Mouse (Mus musculus) lung, embryonic 15.5 days (tissue): ENCODE measurements around the gene Cntnap1. TPM values are rescaled to one million over a fixed set of nuclear protein-coding genes. Genes with fewer than 3 reads are reported as not detected.

Source experiments
- ATAC-seq: fragments of 200-750 bp; cut with Nextera tagmentation; 2 replicates; pipeline ENCODE4 v1.8.0; 2017; ENCODE audit warnings: moderate number of reproducible peaks, borderline replicate concordance; ENCODE audit not compliant: low FRiP score, low TSS enrichment; ENCODE audit errors: extremely low read depth
- H3K27ac ChIP-seq: fragments of 300-500 bp; sonication (generic); 2 replicates; pipeline ENCODE4 v1.5.1; 2015; ENCODE audit warnings: moderate library complexity, mild to moderate bottlenecking, inconsistent platforms
- H3K27me3 ChIP-seq: fragments of 300-500 bp; sonication (generic); 2 replicates; pipeline ENCODE4 v1.6.1; 2015; ENCODE audit warnings: inconsistent platforms
- H3K36me3 ChIP-seq: fragments of 300-500 bp; sonication (generic); 2 replicates; pipeline ENCODE4 v1.6.1; 2015; ENCODE audit warnings: inconsistent platforms
- H3K4me1 ChIP-seq: fragments of 300-500 bp; sonication (generic); 2 replicates; pipeline ENCODE4 v1.6.1; 2015; ENCODE audit warnings: inconsistent platforms
- H3K4me2 ChIP-seq: fragments of 300-500 bp; sonication (generic); 2 replicates; pipeline ENCODE4 v1.6.1; 2015; ENCODE audit warnings: inconsistent platforms, mild to moderate bottlenecking, moderate library complexity
- H3K4me3 ChIP-seq: fragments of 300-500 bp; sonication (generic); 2 replicates; pipeline ENCODE4 v1.5.1; 2015; ENCODE audit warnings: mild to moderate bottlenecking, inconsistent platforms
- H3K9ac ChIP-seq: fragments of 300-500 bp; sonication (generic); 2 replicates; pipeline ENCODE4 v1.6.1; 2015; ENCODE audit warnings: inconsistent platforms
- H3K9me3 ChIP-seq: fragments of 300-500 bp; sonication (generic); 2 replicates; pipeline ENCODE4 v1.6.1; 2016; ENCODE audit warnings: inconsistent platforms
- WGBS: fragments of 180-500 bp; shearing (Covaris S2); methylation state at CpG from one replicate; pipeline ENCODE4 v1.1.7; 2015; 5-methylcytosine and 5-hydroxymethylcytosine counted together
- microRNA-seq: library from miRNA; unstranded; fragments of <30 nt; microRNA quantifications from one replicate; pipeline ENCODE4, GENCODE M21; 2016
- polyA plus RNA-seq: library from polyadenylated mRNA; unstranded; fragments of >200 nt; fragmentation: Nextera tagmentation; extraction: Ambion mirVana; gene quantifications from 2 replicates; pipeline ENCODE4 v1.2.1, GENCODE M21; 2015

Gene Cntnap1
- polyA plus RNA-seq, 1 experiment from 2014 or later: 1.4 TPM

- Histone ChIP-seq H3K27me3 (no peaks in the 10 kb centered on the region), H3K27ac (peak overlapping the region; percentile 98), H3K4me3 (peak overlapping the region; percentile 33), H3K9me3 (no peaks in the 10 kb centered on the region), H3K36me3 (no peaks in the 10 kb centered on the region), H3K4me1 (peaks cover 32% of the 10 kb centered on the region), H3K9ac (peak overlapping the region; percentile 17), H3K4me2 (peak overlapping the region; percentile 57)
- ATAC-seq: peak; percentile 66
- 4% methylated on average over 18 of the region's 18 CpGs for WGBS
These were observed 60.9 kb downstream of the Cntnap1 start for GRCm38 (mm10) chr11:101230991-101231871.

DNA sequence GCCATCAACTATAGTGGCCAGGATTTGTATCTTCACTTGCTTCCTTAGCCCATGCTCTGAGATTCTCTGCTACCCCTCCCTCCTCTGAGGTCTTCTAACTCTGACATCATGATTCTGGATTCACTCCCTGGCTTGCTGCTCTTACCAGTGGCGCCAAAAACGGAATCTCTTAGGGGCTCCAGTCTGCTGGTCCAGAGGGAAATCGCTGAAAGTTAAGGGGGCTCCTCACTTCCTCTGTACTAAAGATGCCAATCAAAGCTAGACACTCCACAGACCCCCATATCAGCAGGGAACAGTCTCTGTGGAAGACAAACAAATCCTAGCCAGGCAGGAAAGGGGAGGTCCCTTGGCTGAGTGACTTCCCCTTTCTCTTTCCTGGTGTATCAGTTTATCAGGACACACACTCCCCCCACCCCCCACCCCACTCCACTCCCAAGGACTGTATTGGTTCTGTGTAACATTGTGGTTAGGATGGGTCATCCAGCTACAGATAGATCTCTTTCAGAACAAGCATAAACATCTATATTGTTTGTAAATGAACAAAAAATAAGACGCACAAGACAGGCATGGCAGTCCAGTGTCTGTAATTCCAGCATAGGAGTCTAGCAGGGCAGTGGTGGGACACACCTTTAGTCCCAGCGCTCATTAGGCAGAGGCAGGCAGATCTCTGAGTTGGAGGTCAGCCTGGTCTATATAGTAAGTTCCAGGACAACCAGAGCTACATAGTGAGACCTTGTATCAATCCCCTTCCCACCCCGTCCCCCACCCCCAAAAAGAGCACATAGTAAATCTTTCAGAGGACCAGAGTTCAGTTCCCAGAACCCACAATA lies 61.9 kb downstream of the Cntnap1 start:
- H3K27me3 ChIP-seq: no peaks in the 10 kb centered on the region
- WGBS: 42% methylated on average over 6 of the region's 6 CpGs
- peak; percentile 66 for ATAC-seq
- peak overlapping the region; percentile 98 for H3K27ac ChIP-seq
- H3K9ac ChIP-seq: peak overlapping the region; percentile 17; the same call in 1 of the 2 replicates
- H3K9me3 ChIP-seq: no peaks in the 10 kb centered on the region
- H3K4me2 ChIP-seq: peak overlapping the region; percentile 57
- H3K4me3 ChIP-seq: peak overlapping the region; percentile 33
- no peaks in the 10 kb centered on the region for H3K36me3 ChIP-seq
- peaks cover 32% of the 10 kb centered on the region for H3K4me1 ChIP-seq

DNA sequence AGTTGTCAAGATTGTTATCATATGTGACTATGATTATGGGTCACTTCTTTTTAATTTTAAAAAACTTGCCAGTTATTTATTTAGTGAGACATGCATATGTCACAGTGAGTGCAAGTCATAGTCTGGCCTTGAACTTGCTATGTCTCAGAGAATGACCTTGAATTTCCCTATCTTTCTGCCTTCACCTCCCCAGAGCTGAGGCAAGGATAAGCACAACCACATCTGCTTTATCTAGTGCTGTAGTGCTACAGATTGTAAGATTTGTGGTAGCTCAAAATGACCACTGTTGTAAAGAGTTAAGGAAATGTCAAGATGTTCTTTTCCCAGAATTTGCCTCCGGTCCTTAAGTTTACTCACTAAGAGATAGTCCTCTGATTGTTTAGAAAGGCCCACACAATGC lies 62.9 kb downstream of the Cntnap1 start:
- Histone ChIP-seq H3K9me3 (no peaks in the 10 kb centered on the region), H3K4me3 (no peak overlapping the region), H3K27ac (no peak overlapping the region), H3K36me3 (no peaks in the 10 kb centered on the region), H3K9ac (no peak overlapping the region), H3K4me2 (no peak overlapping the region), H3K4me1 (peaks cover 39% of the 10 kb centered on the region), H3K27me3 (no peaks in the 10 kb centered on the region)
- 53% methylated on average over 1 of the region's 1 CpGs for WGBS
- no peak for ATAC-seq

DNA sequence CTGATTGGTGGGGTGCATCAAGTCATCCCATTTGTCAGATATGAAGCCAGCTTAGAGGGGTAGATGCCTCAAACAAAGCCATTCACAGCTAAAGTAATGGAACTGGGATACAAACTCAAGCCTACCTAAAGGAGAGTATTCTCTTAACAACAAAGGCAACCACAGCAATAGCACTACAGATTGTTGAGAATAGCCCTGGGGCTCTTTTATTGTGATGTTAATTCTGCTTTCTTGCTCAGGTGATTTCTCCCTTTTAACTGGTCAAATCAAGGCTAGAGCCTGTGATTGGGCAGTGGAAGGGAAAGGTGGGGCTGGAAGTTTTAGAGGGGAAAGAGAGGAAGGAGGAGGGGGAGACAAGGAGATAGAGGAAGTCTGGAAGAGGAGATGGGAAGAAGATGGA lies 63.8 kb downstream of the Cntnap1 start:
- Histone ChIP-seq H3K9ac (no peak overlapping the region), H3K4me1 (peaks cover 39% of the 10 kb centered on the region), H3K27me3 (no peaks in the 10 kb centered on the region), H3K36me3 (no peaks in the 10 kb centered on the region), H3K4me3 (no peak overlapping the region), H3K27ac (no peak overlapping the region), H3K9me3 (no peaks in the 10 kb centered on the region), H3K4me2 (no peak overlapping the region)
- ATAC-seq: no peak

GRCm38 (mm10) chr11:101235429-101235828 lies 65.1 kb downstream of the Cntnap1 start:
- Histone ChIP-seq H3K9ac (no peak overlapping the region), H3K36me3 (no peaks in the 10 kb centered on the region), H3K4me1 (peaks cover 26% of the 10 kb centered on the region), H3K4me3 (no peak overlapping the region), H3K9me3 (no peaks in the 10 kb centered on the region), H3K4me2 (no peak overlapping the region), H3K27ac (no peak overlapping the region), H3K27me3 (no peaks in the 10 kb centered on the region)
- ATAC-seq: no peak

DNA sequence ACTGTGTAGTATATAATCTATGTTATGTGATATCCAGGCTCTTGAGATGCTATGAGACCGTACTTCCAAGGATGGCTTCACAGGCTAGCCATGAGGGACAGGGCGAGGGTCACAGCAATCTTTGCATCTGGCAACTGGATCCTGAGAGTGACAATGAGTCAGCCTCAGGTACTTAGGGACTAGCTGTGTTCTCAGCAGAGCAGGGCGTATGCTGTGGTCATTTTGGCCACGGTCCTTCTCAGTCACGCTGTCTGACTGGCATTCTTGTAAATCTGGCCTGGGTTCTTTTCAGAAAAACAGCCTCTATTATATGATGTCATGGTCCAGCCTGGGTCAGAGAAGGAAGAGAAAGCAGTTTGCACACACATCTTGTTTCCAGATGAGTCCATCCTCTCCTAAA lies 66.5 kb downstream of the Cntnap1 start:
- H3K36me3 ChIP-seq: no peaks in the 10 kb centered on the region
- H3K9me3 ChIP-seq: no peaks in the 10 kb centered on the region
- no peak overlapping the region for H3K4me2 ChIP-seq
- WGBS: 88% methylated on average over 5 of the region's 5 CpGs
- peaks cover 12% of the 10 kb centered on the region for H3K4me1 ChIP-seq
- H3K27ac ChIP-seq: no peak overlapping the region
- ATAC-seq: no peak
- no peak overlapping the region for H3K9ac ChIP-seq
- H3K4me3 ChIP-seq: no peak overlapping the region
- no peaks in the 10 kb centered on the region for H3K27me3 ChIP-seq

DNA sequence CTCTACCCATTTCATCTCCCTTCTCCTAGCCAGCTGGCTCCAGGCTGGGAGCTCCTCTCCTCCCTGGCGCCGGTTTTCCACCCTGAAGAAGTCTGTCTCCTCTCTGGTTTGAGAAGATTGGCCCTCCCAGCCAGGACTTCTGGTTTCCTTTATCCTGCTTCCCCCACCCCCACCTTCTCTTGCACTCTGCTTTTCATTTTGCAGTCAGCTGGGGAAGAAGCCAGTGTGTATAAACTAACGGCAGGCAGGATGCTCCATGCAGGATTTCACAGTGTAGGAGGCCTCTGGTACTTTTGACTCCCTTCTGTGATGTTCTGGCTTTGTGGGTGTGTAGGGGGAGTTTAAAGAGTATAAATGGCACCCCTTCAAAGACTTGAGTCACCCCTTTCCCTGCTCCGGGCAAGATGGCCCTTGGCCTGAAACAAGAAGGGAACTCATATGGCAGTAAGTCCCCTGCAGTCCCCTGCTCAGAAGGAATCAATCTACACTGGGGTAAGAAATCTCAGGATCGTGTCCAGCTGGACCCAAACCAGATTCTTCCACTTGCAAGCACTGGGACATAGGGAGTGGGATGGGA lies 67.8 kb downstream of the Cntnap1 start:
- peak; percentile 79 for ATAC-seq
- H3K36me3 ChIP-seq: no peaks in the 10 kb centered on the region
- H3K4me2 ChIP-seq: 0 out of 2 replicates have a peak overlapping the region, but pooled peaks have one; percentile 6
- peaks cover 12% of the 10 kb centered on the region for H3K4me1 ChIP-seq
- H3K27me3 ChIP-seq: no peaks in the 10 kb centered on the region
- peak overlapping the region; percentile 78 for H3K27ac ChIP-seq
- no peak overlapping the region for H3K4me3 ChIP-seq
- H3K9me3 ChIP-seq: no peaks in the 10 kb centered on the region
- no peak overlapping the region for H3K9ac ChIP-seq
- WGBS: 35% methylated on average over 5 of the region's 5 CpGs

Small RNA genes lying within 50 kb of the gene (microRNA-seq; reads per million reads assigned to microRNA genes)
- gene Gm27626: not detected

Other genes starting within 250 kb of the Cntnap1 start
- gene Stat3, start 231.0 kb upstream of the Cntnap1 start, polyA plus RNA-seq: 41.2 and 53.4 TPM in 2 replicates
- 392 and 425 TPM in 2 replicates for gene Cavin1, start 199.6 kb upstream of the Cntnap1 start, polyA plus RNA-seq
- 36.7 and 37.8 TPM in 2 replicates for gene Atp6v0a1, start 161.1 kb upstream of the Cntnap1 start, polyA plus RNA-seq
- 20.4 and 22.5 TPM in 2 replicates for gene Naglu, start 100.5 kb upstream of the Cntnap1 start, polyA plus RNA-seq
- 0.11 and 0.15 TPM in 2 replicates for gene Hsd17b1, start 92.1 kb upstream of the Cntnap1 start, polyA plus RNA-seq
- 42.8 and 43.2 TPM in 2 replicates for gene Coasy, start 88.0 kb upstream of the Cntnap1 start, polyA plus RNA-seq
- gene Mlx, start 83.2 kb upstream of the Cntnap1 start, polyA plus RNA-seq: 43.4 and 54.1 TPM in 2 replicates
- 35.1 and 37.5 TPM in 2 replicates for gene Psmc3ip, start 75.1 kb upstream of the Cntnap1 start, polyA plus RNA-seq
- gene Retreg3, start 50.6 kb upstream of the Cntnap1 start, polyA plus RNA-seq: 21.8 and 22.1 TPM in 2 replicates
- 89.6 and 90.6 TPM in 2 replicates for gene Tubg1, start 50.6 kb upstream of the Cntnap1 start, polyA plus RNA-seq
- gene Tubg2, start 14.6 kb upstream of the Cntnap1 start, polyA plus RNA-seq: 3.5 and 3.6 TPM in 2 replicates
- 19.8 and 19.9 TPM in 2 replicates for gene Plekhh3, start 828 bp downstream of the Cntnap1 start, polyA plus RNA-seq
- gene Ccr10, start 4.9 kb downstream of the Cntnap1 start, polyA plus RNA-seq: 0.24 and 0.55 TPM in 2 replicates
- gene Ezh1, start 55.9 kb downstream of the Cntnap1 start, polyA plus RNA-seq: 16.2 and 19.2 TPM in 2 replicates
- 264 and 286 TPM in 2 replicates for gene Ramp2, start 75.5 kb downstream of the Cntnap1 start, polyA plus RNA-seq
- 127 and 128 TPM in 2 replicates for gene Vps25, start 83.2 kb downstream of the Cntnap1 start, polyA plus RNA-seq
- gene Wnk4, start 90.0 kb downstream of the Cntnap1 start, polyA plus RNA-seq: 3.7 and 5.0 TPM in 2 replicates
- gene Cntd1, start 108.5 kb downstream of the Cntnap1 start, polyA plus RNA-seq: 1.3 and 1.7 TPM in 2 replicates
- 189 and 194 TPM in 2 replicates for gene Coa3, start 108.6 kb downstream of the Cntnap1 start, polyA plus RNA-seq
- gene Becn1, start 131.8 kb downstream of the Cntnap1 start, polyA plus RNA-seq: 146 and 165 TPM in 2 replicates
- 130 and 133 TPM in 2 replicates for gene Psme3, start 145.7 kb downstream of the Cntnap1 start, polyA plus RNA-seq
- 0.81 and 1.2 TPM in 2 replicates for gene Aoc2, start 154.5 kb downstream of the Cntnap1 start, polyA plus RNA-seq
- 1.3 and 1.4 TPM in 2 replicates for gene Aoc3, start 160.1 kb downstream of the Cntnap1 start, polyA plus RNA-seq
- not detected in 2 replicates for gene G6pc, start 197.0 kb downstream of the Cntnap1 start, polyA plus RNA-seq
- gene Aarsd1, start 247.1 kb downstream of the Cntnap1 start, polyA plus RNA-seq: 78.8 and 83.3 TPM in 2 replicates